Mouse (Mus musculus) forebrain, embryonic 16.5 days (tissue): ENCODE results near the gene Zscan21. TPM values are rescaled to one million over a fixed set of nuclear protein-coding genes. Genes with fewer than 3 reads are reported as not detected.
A peak's percentile ranks its signal among the peaks of the same experiment; 100 is the strongest.

ENCODE experiments used
- ATAC-seq: fragments of 200-750 bp; cut with Nextera tagmentation; 2 replicates; pipeline ENCODE4 v1.8.0; 2017; ENCODE audit warnings: mild to moderate bottlenecking, moderate library complexity
- H3K27ac ChIP-seq: fragments of 300-500 bp; sonication (generic); 2 replicates; pipeline ENCODE4 v1.5.1; 2014; ENCODE audit warnings: low read length, control low read depth
- H3K27me3 ChIP-seq: fragments of 300-500 bp; sonication (generic); replicated peaks from 2 replicates; pipeline ENCODE4 v1.6.1; 2014; ENCODE audit warnings: low read length; ENCODE audit not compliant: control insufficient read depth, insufficient read depth
- H3K36me3 ChIP-seq: fragments of 300-500 bp; sonication (generic); 2 replicates; pipeline ENCODE4 v1.6.1; 2014; ENCODE audit not compliant: control insufficient read depth, insufficient read depth
- H3K4me1 ChIP-seq: fragments of 300-500 bp; sonication (generic); replicated peaks from 2 replicates; pipeline ENCODE4 v1.6.1; 2014; ENCODE audit warnings: low read length; ENCODE audit not compliant: control insufficient read depth, insufficient read depth
- H3K4me2 ChIP-seq: fragments of 300-500 bp; sonication (generic); 2 replicates; pipeline ENCODE4 v1.6.1; 2014; ENCODE audit warnings: mild to moderate bottlenecking, low read length, control low read depth
- H3K4me3 ChIP-seq: fragments of 300-500 bp; sonication (generic); replicated peaks from 2 replicates; pipeline ENCODE4 v1.5.1; 2014; ENCODE audit warnings: mild to moderate bottlenecking, low read length, control low read depth
- H3K9ac ChIP-seq: fragments of 300-500 bp; sonication (generic); replicated peaks from 2 replicates; pipeline ENCODE4 v1.6.1; 2014; ENCODE audit warnings: low read depth, low read length, control low read depth
- H3K9me3 ChIP-seq: fragments of 300-500 bp; sonication (generic); 2 replicates; pipeline ENCODE4 v1.6.1; 2016; ENCODE audit warnings: low read length; ENCODE audit not compliant: control insufficient read depth
- WGBS: fragments of 180-500 bp; shearing (Covaris S2); extraction: QIAGEN DNeasy Blood & Tissue Kit; methylation state at CpG from one replicate; pipeline ENCODE4 v1.1.7; 2014; 5-methylcytosine and 5-hydroxymethylcytosine counted together
- microRNA counts: library from miRNA; unstranded; fragments of <30 nt; microRNA quantifications from one replicate; lab custom pipeline; 2016
- microRNA-seq: library from miRNA; unstranded; fragments of <30 nt; microRNA quantifications from one replicate; pipeline ENCODE4, GENCODE M21; 2017
- polyA plus RNA-seq: library from polyadenylated mRNA; unstranded; fragments of >200 nt; fragmentation: Nextera tagmentation; extraction: Ambion mirVana; gene quantifications from 2 replicates; pipeline ENCODE4 v1.2.1, GENCODE M21; 2015

The Zscan21 gene
- polyA plus RNA-seq, 1 experiment from 2014 or later, result 118 TPM

DNA sequence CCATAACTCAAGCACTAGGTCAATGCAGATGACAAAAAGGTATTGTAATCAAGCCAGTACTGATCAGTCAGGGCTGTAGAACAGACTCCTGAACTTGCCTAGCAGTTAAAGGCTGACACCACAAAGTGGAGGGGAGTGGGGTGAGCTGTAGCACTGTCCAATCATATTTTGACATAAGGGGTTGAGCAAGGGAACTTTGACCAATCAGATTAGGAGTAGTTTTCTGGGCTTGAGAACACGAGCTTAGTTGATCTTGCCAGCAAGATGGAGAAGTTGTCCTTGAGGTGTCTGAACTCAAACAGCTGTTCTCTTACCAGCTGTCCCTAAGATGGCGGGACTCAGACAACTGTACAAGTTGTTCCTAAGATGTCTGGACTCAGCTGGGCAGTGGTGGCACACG, 56.5 kb downstream of the Zscan21 start:
- peaks cover 7% of the 10 kb centered on the region for H3K36me3 ChIP-seq
- H3K4me1 ChIP-seq, result peaks cover 26% of the 10 kb centered on the region
- no peak overlapping the region for H3K4me2 ChIP-seq
- no peak for ATAC-seq
- H3K27ac ChIP-seq, result no peak overlapping the region
- H3K4me3 ChIP-seq, result no peak overlapping the region
- 83% methylated on average over 3 of the region's 3 CpGs for WGBS
- no peaks in the 10 kb centered on the region for H3K27me3 ChIP-seq
- no peaks in the 10 kb centered on the region for H3K9me3 ChIP-seq
- no peak overlapping the region for H3K9ac ChIP-seq

MicroRNA genes within 50 kb of the gene (microRNA counts, 519-probe panel; counts per million panel counts)
- microRNA mmu-miR-106b (lab: Ali Mortazavi, UCI) (3,753 counts per million, percentile 91 among the panel's probes with 10 or more counts), microRNA mmu-miR-25 (lab: Ali Mortazavi, UCI) (4,455 counts per million, percentile 96 among the panel's probes with 10 or more counts), microRNA mmu-miR-93 (lab: Ali Mortazavi, UCI) (3,738 counts per million, percentile 91 among the panel's probes with 10 or more counts)

Small RNAs within 50 kb of the gene (microRNA-seq; reads per million reads assigned to microRNA genes)
- gene Mir106b (10,158 reads per million, percentile 95 among the genes with 10 or more reads in this experiment), gene Mir25 (699 reads per million, percentile 76 among the genes with 10 or more reads in this experiment), gene Mir93 (16,021 reads per million, percentile 97 among the genes with 10 or more reads in this experiment)

Other genes starting within 250 kb of the Zscan21 start
- gene Pilrb2, start 245.1 kb upstream of the Zscan21 start, polyA plus RNA-seq, result not detected in 2 replicates
- gene Cyp3a13, start 195.3 kb upstream of the Zscan21 start, polyA plus RNA-seq, result not detected in 2 replicates
- 0.06 and 0.33 TPM in 2 replicates for gene Gjc3, start 153.8 kb upstream of the Zscan21 start, polyA plus RNA-seq
- not detected in 2 replicates for gene Azgp1, start 135.4 kb upstream of the Zscan21 start, polyA plus RNA-seq
- not detected in 2 replicates for gene Smok3a, start 95.6 kb upstream of the Zscan21 start, polyA plus RNA-seq
- gene Smok3b, start 95.5 kb upstream of the Zscan21 start, polyA plus RNA-seq, result not detected in 2 replicates
- not detected in 2 replicates for gene Smok3c, start 63.7 kb upstream of the Zscan21 start, polyA plus RNA-seq
- 31.2 and 34.2 TPM in 2 replicates for gene Zkscan1, start 31.8 kb upstream of the Zscan21 start, polyA plus RNA-seq
- 39.4 and 43.9 TPM in 2 replicates for gene Zfp113, start 38.8 kb downstream of the Zscan21 start, polyA plus RNA-seq
- gene Cops6, start 44.2 kb downstream of the Zscan21 start, polyA plus RNA-seq, result 281 and 305 TPM in 2 replicates
- 27.8 and 31.9 TPM in 2 replicates for gene Ap4m1, start 55.1 kb downstream of the Zscan21 start, polyA plus RNA-seq
- gene Mcm7, start 55.5 kb downstream of the Zscan21 start, polyA plus RNA-seq, result 173 and 191 TPM in 2 replicates
- gene Taf6, start 70.5 kb downstream of the Zscan21 start, polyA plus RNA-seq, result 83.2 and 87.6 TPM in 2 replicates
- 39.8 and 40.8 TPM in 2 replicates for gene Cnpy4, start 70.6 kb downstream of the Zscan21 start, polyA plus RNA-seq
- 12.9 and 13.2 TPM in 2 replicates for gene Mblac1, start 77.4 kb downstream of the Zscan21 start, polyA plus RNA-seq
- not detected in 2 replicates for gene Nxpe5, start 109.0 kb downstream of the Zscan21 start, polyA plus RNA-seq
- gene Lamtor4, start 138.6 kb downstream of the Zscan21 start, polyA plus RNA-seq, result 71.3 and 87.4 TPM in 2 replicates
- 11.1 and 14.0 TPM in 2 replicates for gene BC037034, start 147.1 kb downstream of the Zscan21 start, polyA plus RNA-seq
- gene Gal3st4, start 155.9 kb downstream of the Zscan21 start, polyA plus RNA-seq, result 1.6 and 2.4 TPM in 2 replicates
- gene Gm43720, start 163.1 kb downstream of the Zscan21 start, polyA plus RNA-seq, result 0.10 TPM in 1 of 2 replicates, not detected in the other
- 212 and 245 TPM in 2 replicates for gene Gpc2, start 163.1 kb downstream of the Zscan21 start, polyA plus RNA-seq
- 5.6 and 6.3 TPM in 2 replicates for gene Stag3, start 163.3 kb downstream of the Zscan21 start, polyA plus RNA-seq
- gene Pvrig, start 225.1 kb downstream of the Zscan21 start, polyA plus RNA-seq, result not detected in 2 replicates